Mouse (Mus musculus) CD4-positive naive resting alpha-beta T cell, adult 76 days (primary cell): ENCODE results near the gene Gpr149. TPM values are rescaled to one million over a fixed set of nuclear protein-coding genes. Genes with fewer than 3 reads are reported as not detected.

Experiments used
- total RNA-seq: library from RNA; stranded (reverse); gene quantifications from one replicate; pipeline ENCODE4 v1.2.4, GENCODE M21; 2023

Gene Gpr149
- total RNA-seq, result not detected

DNA sequence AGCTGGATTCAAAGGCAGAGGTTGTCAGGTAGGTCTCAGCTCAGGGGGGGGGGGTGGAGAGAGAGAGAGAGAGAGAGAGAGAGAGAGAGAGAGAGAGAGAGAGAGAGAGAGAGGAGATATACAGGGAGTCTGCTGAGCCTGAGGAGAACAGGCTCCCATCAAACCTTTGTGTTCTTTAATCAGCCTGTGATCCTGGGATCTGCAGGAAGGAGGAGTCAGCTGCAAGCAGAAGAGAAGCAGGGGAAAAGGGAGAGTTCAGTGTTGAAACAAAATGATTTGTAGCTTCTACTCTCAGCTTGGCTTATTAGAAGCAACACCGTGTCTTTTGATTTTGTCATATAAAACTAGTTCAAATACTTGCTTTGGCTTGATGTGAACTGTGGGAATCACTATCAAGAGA, at the start of gene Gpr149:
Gene Gpr149, minus strand, starts transcription at position 168 of the 400 bp plus-strand sequence.

GRCm38 (mm10) chr3:62506488-62507205, 98.3 kb downstream of the Gpr149 start, which contains the start of gene Dhx36:
Gene Dhx36 (minus strand): TSS chr3:62507004.

Other genes with a start within 250 kb of the Gpr149 start
- gene Dhx36, start 98.1 kb downstream of the Gpr149 start, total RNA-seq, result 74.7 TPM